Mouse (Mus musculus) layer of hippocampus, postnatal 14 days (tissue): ENCODE measurements at regions not wholly inside any gene's neighbourhood (a gene's known extent, or its start where the extent isn't known, plus 50 kb on each side); places are given as distances from the start of the nearest gene placed in this dataset.

Experiments used
- DNase-seq, 2 experiments: peaks; one replicate each; pipeline ENCODE4 v3.0.0; 2021 to 2022; ENCODE audit warnings: low spot score in 2 of 2, mixed read lengths in 1 of 2

- no peak for DNase-seq
These were observed 403.1 kb upstream of the Nr2f2 start for GRCm38 (mm10) chr7:70769655-70770054.

GRCm38 (mm10) chr7:70767697-70768096 lies 401.2 kb upstream of the Nr2f2 start:
- DNase-seq, result no peak

GRCm38 (mm10) chr7:70756676-70757075 lies 390.1 kb upstream of the Nr2f2 start:
- DNase-seq, result no peak

GRCm38 (mm10) chr7:70754826-70755225 lies 388.3 kb upstream of the Nr2f2 start:
- no peak for DNase-seq

GRCm38 (mm10) chr7:70752802-70753218 lies 386.3 kb upstream of the Nr2f2 start:
- no peak for DNase-seq

GRCm38 (mm10) chr7:70748884-70749283 lies 382.3 kb upstream of the Nr2f2 start:
- no peak for DNase-seq

- DNase-seq, result no peak
These were observed 381.8 kb upstream of the Nr2f2 start for GRCm38 (mm10) chr7:70748345-70748744.

GRCm38 (mm10) chr7:70744296-70744695 lies 377.8 kb upstream of the Nr2f2 start:
- no peak for DNase-seq

- no peak for DNase-seq
These were observed 369.1 kb upstream of the Nr2f2 start for GRCm38 (mm10) chr7:70735591-70735990.

GRCm38 (mm10) chr7:70733501-70733900 lies 367.0 kb upstream of the Nr2f2 start:
- no peak for DNase-seq

GRCm38 (mm10) chr7:70729896-70730295 lies 363.4 kb upstream of the Nr2f2 start:
- DNase-seq, result no peak

GRCm38 (mm10) chr7:70718149-70718765 lies 351.7 kb upstream of the Nr2f2 start:
- DNase-seq, result peak; percentile 5 to 13

- no peak for DNase-seq
These were observed 351.1 kb upstream of the Nr2f2 start for GRCm38 (mm10) chr7:70717608-70718007.

GRCm38 (mm10) chr7:70716811-70717458 lies 350.4 kb upstream of the Nr2f2 start:
- no peak for DNase-seq

- peak; percentile 21 to 62 for DNase-seq
These were observed 345.6 kb upstream of the Nr2f2 start for GRCm38 (mm10) chr7:70712141-70712540.

GRCm38 (mm10) chr7:70706281-70706680 lies 339.7 kb upstream of the Nr2f2 start:
- DNase-seq, result no peak

- no peak for DNase-seq
These were observed 337.2 kb upstream of the Nr2f2 start for GRCm38 (mm10) chr7:70703784-70704183.

GRCm38 (mm10) chr7:70700461-70700860 lies 333.9 kb upstream of the Nr2f2 start:
- no peak for DNase-seq

- no peak for DNase-seq
These were observed 332.9 kb upstream of the Nr2f2 start for GRCm38 (mm10) chr7:70699391-70699790.

GRCm38 (mm10) chr7:70698986-70699385 lies 332.5 kb upstream of the Nr2f2 start:
- DNase-seq, result no peak

- DNase-seq, result no peak
These were observed 325.6 kb upstream of the Nr2f2 start for GRCm38 (mm10) chr7:70692160-70692559.

- DNase-seq, result no peak
These were observed 324.3 kb upstream of the Nr2f2 start for GRCm38 (mm10) chr7:70690845-70691244.

GRCm38 (mm10) chr7:70669065-70669464 lies 302.5 kb upstream of the Nr2f2 start:
- no peak for DNase-seq
